Mouse (Mus musculus) bone marrow, adult 2 months (tissue): ENCODE results near the gene Man1c1. TPM values are rescaled to one million over a fixed set of nuclear protein-coding genes. Genes with fewer than 3 reads are reported as not detected.

Experiments used
- H3K27ac ChIP-seq: fragments of 200-500 bp; 2 replicates; pipeline ENCODE4 v1.5.1; 2012; ENCODE audit warnings: low read depth, mild to moderate bottlenecking, control low read depth, inconsistent platforms, low read length; ENCODE audit not compliant: control insufficient read depth, poor library complexity, insufficient read depth
- H3K4me1 ChIP-seq: fragments of 200-500 bp; 2 replicates; pipeline ENCODE4 v1.6.1; 2011; ENCODE audit warnings: low read length; ENCODE audit not compliant: control insufficient read depth, insufficient read depth
- H3K4me3 ChIP-seq: fragments of 200-500 bp; replicated peaks from 2 replicates; pipeline ENCODE3; 2011; ENCODE audit warnings: mild to moderate bottlenecking, low read depth, low read length, control low read depth; ENCODE audit not compliant: control insufficient read depth
- CTCF ChIP-seq: fragments of 200-500 bp; IDR thresholded peaks from 2 replicates; pipeline ENCODE4 v1.5.1; 2011; ENCODE audit warnings: low read length, control low read depth; ENCODE audit not compliant: control insufficient read depth, insufficient read depth
- POLR2A ChIP-seq: fragments of 200-500 bp; IDR thresholded peaks from 2 replicates; pipeline ENCODE4 v1.6.1; 2011; ENCODE audit warnings: low read depth, mild to moderate bottlenecking, control low read depth, low read length, borderline replicate concordance; ENCODE audit not compliant: control insufficient read depth
- WGBS: fragments of 180-500 bp; shearing (Covaris S2); methylation state at CpG from one replicate; pipeline ENCODE4 v1.1.7; 2018; 5-methylcytosine and 5-hydroxymethylcytosine counted together
- polyA plus RNA-seq: library from polyadenylated mRNA; stranded (reverse); fragments of >200 nt; gene quantifications from 2 replicates; pipeline ENCODE4 v1.2.4, GENCODE M21; 2011; ENCODE audit warnings: low replicate concordance; ENCODE audit not compliant: missing spikeins, insufficient read depth, insufficient read length

Man1c1 gene
- polyA plus RNA-seq, 1 experiment = 7.3 TPM

- H3K4me1 ChIP-seq = no peaks in the 10 kb centered on the region
- whole genome bisulfite sequencing = 75% methylated on average over 8 of the region's 8 CpGs
- TF ChIP-seq CTCF (no peak), POLR2A (no peak)
- H3K27ac ChIP-seq = no peak overlapping the region
- H3K4me3 ChIP-seq = no peak overlapping the region
Observed at GRCm38 (mm10) chr4:134675800-134676199, 28.3 kb downstream of the Man1c1 start.

DNA sequence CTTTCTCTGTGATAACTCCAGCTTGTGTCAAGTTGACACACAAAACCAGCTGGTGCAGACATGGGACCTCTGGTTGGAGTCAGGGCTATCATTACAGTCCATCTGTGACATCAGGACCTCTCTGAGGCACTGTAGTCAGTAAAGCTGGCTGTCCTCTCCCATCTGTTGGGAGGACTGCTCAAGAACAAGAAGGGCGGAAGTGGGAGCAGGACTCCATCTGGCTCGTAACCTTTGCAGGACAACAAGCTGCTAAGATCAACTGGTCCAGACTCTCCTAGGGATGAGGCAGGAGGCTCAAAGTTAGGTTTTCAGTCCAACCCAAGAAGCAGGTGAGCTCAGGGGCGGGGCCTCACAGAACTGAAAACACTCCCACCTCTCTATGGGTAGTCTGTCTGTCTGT is 29.1 kb downstream of the Man1c1 start:
- H3K4me1 ChIP-seq = no peaks in the 10 kb centered on the region
- H3K27ac ChIP-seq = no peak overlapping the region
- WGBS = 87% methylated on average over 3 of the region's 3 CpGs
- TF ChIP-seq POLR2A = no peak
- no peak for TF ChIP-seq CTCF
- H3K4me3 ChIP-seq = no peak overlapping the region

DNA sequence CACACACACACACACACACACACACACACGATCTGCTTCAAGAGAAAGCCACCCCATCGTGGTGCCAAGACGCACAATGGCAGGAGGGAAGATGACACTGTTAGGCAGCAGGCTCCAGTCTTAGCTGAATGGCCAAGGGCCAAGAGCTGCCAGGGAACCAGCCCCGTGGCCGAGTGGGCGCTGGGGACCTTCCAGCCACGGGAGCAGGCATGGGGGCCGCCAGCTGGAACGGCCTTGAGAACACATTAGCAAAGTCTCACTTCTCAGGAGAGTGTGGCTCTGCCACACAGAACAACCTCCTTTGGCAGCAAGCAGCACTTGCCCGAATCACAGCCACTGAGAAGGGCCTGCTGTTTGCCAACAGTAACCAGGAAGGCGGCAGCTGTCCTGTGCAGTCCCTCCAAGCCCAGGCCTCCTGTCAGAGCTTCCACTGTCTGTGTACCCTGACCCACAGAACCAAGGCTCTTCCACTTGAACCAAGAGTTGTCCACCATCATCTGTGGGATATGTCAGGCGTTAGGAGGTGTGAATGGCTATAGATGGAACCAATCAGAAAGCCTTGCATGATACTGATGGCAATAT is 30.1 kb downstream of the Man1c1 start:
- Histone ChIP-seq H3K4me1 (no peaks in the 10 kb centered on the region), H3K27ac (no peak overlapping the region), H3K4me3 (no peak overlapping the region)
- WGBS = 81% methylated on average over 12 of the region's 12 CpGs
- TF ChIP-seq POLR2A (no peak), CTCF (no peak)

DNA sequence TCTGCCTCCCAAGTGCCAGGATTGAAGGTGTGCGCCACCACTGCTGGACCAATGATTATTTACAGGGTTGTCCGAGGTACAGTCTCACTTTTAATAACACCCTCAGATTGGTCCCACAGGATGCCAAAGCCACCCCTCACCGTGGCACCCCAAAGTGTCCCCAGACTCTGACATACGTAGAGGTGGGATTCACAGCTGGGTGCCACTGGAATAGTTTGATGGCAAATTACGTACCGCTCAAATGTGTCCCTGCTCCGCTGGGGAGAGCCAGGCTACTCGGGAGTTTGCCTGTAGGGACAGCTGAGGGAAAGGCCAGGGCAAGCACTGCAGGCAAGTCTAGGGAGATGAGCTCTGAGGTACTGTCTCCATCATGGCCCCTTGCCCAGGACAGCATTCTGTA is 30.9 kb downstream of the Man1c1 start:
- Histone ChIP-seq H3K27ac (no peak overlapping the region), H3K4me3 (no peak overlapping the region), H3K4me1 (no peaks in the 10 kb centered on the region)
- TF ChIP-seq CTCF (no peak), POLR2A (no peak)
- WGBS = 84% methylated on average over 8 of the region's 8 CpGs

GRCm38 (mm10) chr4:134672326-134672725 is 31.8 kb downstream of the Man1c1 start:
- no peak for TF ChIP-seq POLR2A
- no peak for TF ChIP-seq CTCF
- 16% methylated on average over 8 of the region's 8 CpGs for WGBS
- H3K27ac ChIP-seq = no peak overlapping the region
- no peaks in the 10 kb centered on the region for H3K4me1 ChIP-seq
- no peak overlapping the region for H3K4me3 ChIP-seq

- H3K4me1 ChIP-seq = no peaks in the 10 kb centered on the region
- TF ChIP-seq CTCF (no peak), POLR2A (no peak)
- WGBS = 12% methylated on average over 16 of the region's 16 CpGs
- no peak overlapping the region for H3K4me3 ChIP-seq
- no peak overlapping the region for H3K27ac ChIP-seq
Observed at GRCm38 (mm10) chr4:134671660-134672173, 32.4 kb downstream of the Man1c1 start.

DNA sequence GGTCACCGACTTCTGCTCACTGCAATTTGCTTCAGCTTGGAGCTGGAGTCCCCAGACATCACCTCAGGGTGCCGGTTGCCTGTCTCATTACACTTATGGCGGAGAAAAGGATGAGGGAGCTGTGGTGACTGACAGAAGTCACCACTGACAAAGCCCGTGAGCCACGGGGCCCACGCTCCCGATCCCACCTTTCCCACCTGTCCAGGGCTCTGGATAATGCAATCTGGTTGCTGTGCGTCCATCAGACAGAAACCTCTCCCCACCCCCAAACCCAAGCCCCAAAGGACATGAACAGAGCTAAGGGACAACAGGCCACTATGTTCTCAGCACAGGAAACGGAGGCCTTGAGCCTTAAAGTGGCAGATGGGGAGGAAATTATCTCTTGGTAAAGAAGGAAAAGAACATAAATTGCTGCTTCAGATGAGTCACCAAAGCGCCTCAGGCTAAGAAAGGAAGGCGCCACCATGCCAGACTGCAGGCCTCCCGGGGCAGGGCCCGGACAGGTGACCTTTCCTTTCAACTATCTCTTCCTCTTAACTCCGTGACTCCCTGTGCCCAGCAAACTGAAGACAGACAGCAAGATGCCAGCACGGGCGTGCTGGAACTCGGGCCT is 34.2 kb downstream of the Man1c1 start:
- TF ChIP-seq POLR2A (no peak), CTCF (no peak)
- 78% methylated on average over 17 of the region's 17 CpGs for WGBS
- Histone ChIP-seq H3K27ac (no peak overlapping the region), H3K4me3 (no peak overlapping the region), H3K4me1 (no peaks in the 10 kb centered on the region)

- H3K4me1 ChIP-seq = no peaks in the 10 kb centered on the region; the same call in 1 of the 2 replicates
- H3K27ac ChIP-seq = no peak overlapping the region
- 83% methylated on average over 12 of the region's 12 CpGs for WGBS
- no peak overlapping the region for H3K4me3 ChIP-seq
- no peak for TF ChIP-seq CTCF
- TF ChIP-seq POLR2A = no peak
Observed at GRCm38 (mm10) chr4:134668355-134669028, 35.6 kb downstream of the Man1c1 start.

DNA sequence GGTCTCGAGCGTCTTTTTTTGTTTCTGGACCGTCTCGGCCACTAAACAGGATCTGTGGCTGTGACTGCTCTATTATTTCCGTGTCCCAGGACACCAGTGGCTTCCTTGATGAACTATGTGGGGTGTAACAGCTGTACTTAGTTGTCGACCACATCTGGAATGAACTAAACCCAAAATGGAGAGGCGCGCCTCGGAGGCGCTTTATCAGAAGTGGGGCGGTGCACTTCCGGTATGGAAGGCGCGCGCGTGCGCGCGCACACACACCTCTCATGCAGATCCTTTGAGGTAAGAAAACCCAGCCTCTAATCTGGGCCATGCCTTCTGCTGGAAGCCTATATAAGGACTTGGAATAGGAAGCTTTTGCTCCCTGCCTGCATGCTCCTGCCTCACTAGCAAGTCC is 37.7 kb downstream of the Man1c1 start:
- Histone ChIP-seq H3K27ac (no peak overlapping the region), H3K4me3 (no peak overlapping the region), H3K4me1 (no peaks in the 10 kb centered on the region; the same call in 1 of the 2 replicates)
- WGBS = 89% methylated on average over 19 of the region's 19 CpGs
- TF ChIP-seq POLR2A (no peak), CTCF (no peak)
